Mouse (Mus musculus) right cerebral cortex, adult 2 months (tissue): Measurements from ENCODE around the gene Lcat.

Experiments used
- DNase-seq, 2 experiments: peaks; one replicate each; pipeline ENCODE4 v3.0.0; 2021 to 2022; ENCODE audit warnings: low spot score in 2 of 2

The Lcat gene

GRCm38 (mm10) chr8:105889756-105890465 is 53.3 kb downstream of the Lcat start:
- DNase-seq = no peak
